Mouse (Mus musculus) liver, adult 2 months (tissue): ENCODE data around the gene Fosl1. TPM values are rescaled to one million over a fixed set of nuclear protein-coding genes. Genes with fewer than 3 reads are reported as not detected.

ENCODE experiments used
- DNase-seq: peaks from one replicate; pipeline ENCODE4 v3.0.0-alpha.2; 2011; ENCODE audit warnings: low read depth, low spot score; ENCODE audit errors: extremely low read depth
- H3K27ac ChIP-seq: fragments of 200-500 bp; replicated peaks from 2 replicates; pipeline ENCODE4 v1.5.1; 2012; ENCODE audit warnings: low read depth, mild to moderate bottlenecking, control low read depth, inconsistent platforms, low read length; ENCODE audit not compliant: insufficient read depth
- H3K27me3 ChIP-seq: fragments of 200-500 bp; 2 replicates; pipeline ENCODE4 v1.6.1; 2012; ENCODE audit warnings: mild to moderate bottlenecking, moderate library complexity, low read length, inconsistent platforms; ENCODE audit not compliant: control insufficient read depth, insufficient read depth
- H3K36me3 ChIP-seq: fragments of 200-500 bp; 2 replicates; pipeline ENCODE4 v1.6.1; 2012; ENCODE audit warnings: low read length, inconsistent platforms; ENCODE audit not compliant: control insufficient read depth, insufficient read depth
- H3K4me1 ChIP-seq: fragments of 200-500 bp; 2 replicates; pipeline ENCODE4 v1.6.1; 2011; ENCODE audit warnings: low read length; ENCODE audit not compliant: control insufficient read depth, insufficient read depth
- H3K4me3 ChIP-seq: fragments of 200-500 bp; 2 replicates; pipeline ENCODE4 v1.5.1; 2011; ENCODE audit warnings: low read depth, mild to moderate bottlenecking, control low read depth, low read length, moderate library complexity; ENCODE audit not compliant: insufficient read depth
- H3K79me2 ChIP-seq: fragments of 200-500 bp; 2 replicates; pipeline ENCODE4 v1.6.1; 2012; ENCODE audit warnings: inconsistent platforms, mild to moderate bottlenecking, low read length, moderate library complexity; ENCODE audit not compliant: control insufficient read depth, insufficient read depth
- H3K9ac ChIP-seq: fragments of 200-500 bp; 2 replicates; pipeline ENCODE4 v1.6.1; 2012; ENCODE audit warnings: low read depth, mild to moderate bottlenecking, control low read depth, inconsistent platforms, low read length
- CTCF ChIP-seq: fragments of 200-500 bp; IDR thresholded peaks from 2 replicates; pipeline ENCODE4 v1.5.1; 2011; ENCODE audit warnings: low read depth, low read length, control low read depth
- POLR2A ChIP-seq: fragments of 200-500 bp; IDR thresholded peaks from 2 replicates; pipeline ENCODE4 v1.6.1; 2011; ENCODE audit warnings: low read length, control low read depth; ENCODE audit not compliant: insufficient read depth; ENCODE audit errors: extremely low read depth
- WGBS: fragments of 180-500 bp; shearing (Covaris S2); methylation state at CpG from one replicate; pipeline ENCODE4 v1.1.7; 2018; 5-methylcytosine and 5-hydroxymethylcytosine counted together
- polyA plus RNA-seq: library from polyadenylated mRNA; depleted of rRNA; stranded (reverse); fragments of >200 nt; gene quantifications from 2 replicates; pipeline ENCODE4 v1.2.3, GENCODE M21; 2012
- total RNA-seq: library from RNA; depleted of rRNA; stranded (reverse); fragments of >200 nt; gene quantifications from 2 replicates; pipeline ENCODE4 v1.2.3, GENCODE M21; 2014

Gene Fosl1
- total and polyA plus RNA-seq, 2 experiments = not detected

- H3K9ac ChIP-seq = peak within 1 kb of the TSS; percentile 82
- DNase-seq = peak; percentile 73
- peak; percentile 49; the same call in 1 of the 2 replicates for TF ChIP-seq POLR2A
- TF ChIP-seq CTCF = no peak
- peak within 1 kb of the TSS; percentile 85 for H3K4me3 ChIP-seq
- WGBS = under 1% methylated on average over 32 of the region's 32 CpGs
- H3K27me3 ChIP-seq = no peaks in the 10 kb centered on the region
- H3K27ac ChIP-seq = peak within 1 kb of the TSS; percentile 63
- peaks cover 8% of the 10 kb centered on the region; the same call in 1 of the 2 replicates for H3K4me1 ChIP-seq
- peaks cover 12% of the 10 kb centered on the region; the same call in 1 of the 2 replicates for H3K79me2 ChIP-seq
- no peaks in the 10 kb centered on the region for H3K36me3 ChIP-seq
Observed at GRCm38 (mm10) chr19:5460465-5460911, 13.1 kb downstream of the Fosl1 start, which contains the start of gene Fibp. Fibp (plus strand) TSS chr19:5460615.

GRCm38 (mm10) chr19:5461411-5461810, 14.1 kb downstream of the Fosl1 start:
- H3K9ac ChIP-seq = no peak overlapping the region
- no peak for TF ChIP-seq POLR2A
- no peak for TF ChIP-seq CTCF

GRCm38 (mm10) chr19:5463212-5463611, 15.9 kb downstream of the Fosl1 start:
- Histone ChIP-seq H3K27ac (no peak overlapping the region), H3K9ac (no peak overlapping the region), H3K4me3 (no peak overlapping the region), H3K27me3 (no peaks in the 10 kb centered on the region), H3K4me1 (peaks cover 2% of the 10 kb centered on the region; the same call in 1 of the 2 replicates), H3K36me3 (no peaks in the 10 kb centered on the region), H3K79me2 (peaks cover 5% of the 10 kb centered on the region; the same call in 1 of the 2 replicates)
- no peak for DNase-seq
- TF ChIP-seq POLR2A (no peak), CTCF (no peak)
- WGBS = 94% methylated on average over 9 of the region's 9 CpGs

More at GRCm38 (mm10) chr19:5461411-5461810, 14.1 kb downstream of the Fosl1 start:
- no peak for DNase-seq
- Histone ChIP-seq H3K36me3 (no peaks in the 10 kb centered on the region), H3K27ac (no peak overlapping the region), H3K4me3 (no peak overlapping the region), H3K4me1 (peaks cover 8% of the 10 kb centered on the region; the same call in 1 of the 2 replicates), H3K27me3 (no peaks in the 10 kb centered on the region), H3K79me2 (peaks cover 11% of the 10 kb centered on the region; the same call in 1 of the 2 replicates)
- 83% methylated on average over 6 of the region's 6 CpGs for WGBS

- Histone ChIP-seq H3K9ac (no peak overlapping the region), H3K4me3 (no peak overlapping the region), H3K36me3 (no peaks in the 10 kb centered on the region), H3K27ac (no peak overlapping the region), H3K27me3 (no peaks in the 10 kb centered on the region), H3K4me1 (peaks cover 2% of the 10 kb centered on the region; the same call in 1 of the 2 replicates), H3K79me2 (peaks cover 5% of the 10 kb centered on the region; the same call in 1 of the 2 replicates)
- DNase-seq = no peak
- WGBS = 71% methylated on average over 15 of the region's 15 CpGs
- TF ChIP-seq POLR2A = no peak
- TF ChIP-seq CTCF = peak; percentile 89
Observed at GRCm38 (mm10) chr19:5463791-5464562, 16.6 kb downstream of the Fosl1 start.

- Histone ChIP-seq H3K4me1 (peaks cover 2% of the 10 kb centered on the region; the same call in 1 of the 2 replicates), H3K79me2 (peaks cover 5% of the 10 kb centered on the region; the same call in 1 of the 2 replicates), H3K27me3 (no peaks in the 10 kb centered on the region), H3K27ac (no peak overlapping the region), H3K36me3 (no peaks in the 10 kb centered on the region), H3K9ac (no peak overlapping the region), H3K4me3 (no peak overlapping the region)
- TF ChIP-seq POLR2A (no peak), CTCF (no peak)
- WGBS = 94% methylated on average over 8 of the region's 8 CpGs
- no peak for DNase-seq
Observed at GRCm38 (mm10) chr19:5465037-5465436, 17.7 kb downstream of the Fosl1 start.
